Mouse (Mus musculus): ENCODE data around the gene Cox4i2. TPM values are rescaled to one million over a fixed set of nuclear protein-coding genes. Genes with fewer than 3 reads are reported as not detected.

Cox4i2 gene
- total RNA-seq, 1 experiment from 2014 or later, result not detected

DNA sequence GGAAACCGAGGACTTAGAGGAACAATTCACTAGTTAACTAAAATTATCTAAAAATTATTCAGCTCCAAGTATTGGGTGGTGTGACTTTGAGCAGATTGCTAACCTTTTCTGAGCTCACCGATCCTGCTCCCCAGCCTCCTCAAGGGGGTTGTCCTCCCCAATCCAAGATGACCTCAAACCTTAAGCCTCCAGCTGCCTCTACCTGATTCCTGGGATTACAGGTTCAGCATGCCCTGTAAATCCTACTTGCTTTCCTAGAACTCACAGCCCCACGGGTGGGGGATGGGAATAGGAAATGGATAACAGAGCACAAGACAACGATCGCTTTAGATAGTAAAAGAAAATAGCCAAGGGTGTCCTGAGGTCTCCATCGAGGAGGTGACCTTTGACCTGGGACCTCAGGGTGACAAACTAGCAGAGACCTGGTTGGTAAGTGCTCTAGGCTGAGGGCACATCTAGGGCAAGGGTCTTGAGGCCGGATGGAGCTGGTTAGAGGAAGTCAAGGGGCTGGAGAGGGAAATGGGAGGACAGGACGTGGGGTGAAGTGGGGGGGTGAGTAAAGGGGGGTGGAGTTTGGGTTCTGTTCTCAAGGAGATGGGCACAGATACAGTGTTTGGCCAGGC is 24.8 kb upstream of the Cox4i2 start:
- ATAC-seq (replicated peaks in 1 of 2; ENCODE audit: insufficient read depth in 1 of 2, low FRiP score in 2 of 2, low TSS enrichment in 1 of 2, low read depth in 1 of 2, poor library complexity in 2 of 2, severe bottlenecking in 2 of 2), result no peak

GRCm38 (mm10) chr2:152729636-152730020 is 24.3 kb upstream of the Cox4i2 start:
- no peak for ATAC-seq (replicated peaks in 1 of 2; ENCODE audit: insufficient read depth in 1 of 2, low FRiP score in 2 of 2, low TSS enrichment in 1 of 2, low read depth in 1 of 2, poor library complexity in 2 of 2, severe bottlenecking in 2 of 2)

DNA sequence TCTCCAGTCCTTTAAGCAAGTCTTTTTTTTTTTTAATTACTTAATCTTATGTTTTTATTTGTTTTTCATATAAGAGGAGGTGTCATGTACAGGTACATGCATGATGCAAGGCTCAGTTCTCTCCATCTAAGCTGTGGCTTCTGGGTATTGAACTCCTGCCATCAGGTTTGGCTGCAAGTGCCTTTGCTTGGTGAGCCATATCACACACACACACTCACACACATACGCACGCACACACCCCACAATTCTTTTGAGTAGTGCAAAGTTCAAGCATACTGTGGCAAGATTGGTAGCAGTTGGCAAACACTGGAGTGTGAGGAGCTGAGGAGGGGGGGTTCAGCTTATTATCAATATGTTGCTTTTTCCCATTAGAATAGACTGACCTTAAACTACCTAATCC is 20.8 kb upstream of the Cox4i2 start:
- no peak for ATAC-seq (replicated peaks in 1 of 2; ENCODE audit: insufficient read depth in 1 of 2, low FRiP score in 2 of 2, low TSS enrichment in 1 of 2, low read depth in 1 of 2, poor library complexity in 2 of 2, severe bottlenecking in 2 of 2)

GRCm38 (mm10) chr2:152734501-152734900 is 19.5 kb upstream of the Cox4i2 start:
- no peak for ATAC-seq (replicated peaks in 1 of 2; ENCODE audit: insufficient read depth in 1 of 2, low FRiP score in 2 of 2, low TSS enrichment in 1 of 2, low read depth in 1 of 2, poor library complexity in 2 of 2, severe bottlenecking in 2 of 2)

GRCm38 (mm10) chr2:152734984-152735383 is 19.0 kb upstream of the Cox4i2 start:
- ATAC-seq (replicated peaks in 1 of 2; ENCODE audit: insufficient read depth in 1 of 2, low FRiP score in 2 of 2, low TSS enrichment in 1 of 2, low read depth in 1 of 2, poor library complexity in 2 of 2, severe bottlenecking in 2 of 2), result peak; percentile 58 to 61

- peak; percentile 70 to 80 for ATAC-seq (replicated peaks in 1 of 2; ENCODE audit: insufficient read depth in 1 of 2, low FRiP score in 2 of 2, low TSS enrichment in 1 of 2, low read depth in 1 of 2, poor library complexity in 2 of 2, severe bottlenecking in 2 of 2)
Observed at GRCm38 (mm10) chr2:152736090-152736601, 17.8 kb upstream of the Cox4i2 start, which contains the start of gene Id1. Gene Id1 (plus strand): TSS chr2:152736251.

- ATAC-seq (replicated peaks in 1 of 2; ENCODE audit: insufficient read depth in 1 of 2, low FRiP score in 2 of 2, low TSS enrichment in 1 of 2, low read depth in 1 of 2, poor library complexity in 2 of 2, severe bottlenecking in 2 of 2), result no peak
Observed at GRCm38 (mm10) chr2:152736748-152737147, 17.2 kb upstream of the Cox4i2 start.

DNA sequence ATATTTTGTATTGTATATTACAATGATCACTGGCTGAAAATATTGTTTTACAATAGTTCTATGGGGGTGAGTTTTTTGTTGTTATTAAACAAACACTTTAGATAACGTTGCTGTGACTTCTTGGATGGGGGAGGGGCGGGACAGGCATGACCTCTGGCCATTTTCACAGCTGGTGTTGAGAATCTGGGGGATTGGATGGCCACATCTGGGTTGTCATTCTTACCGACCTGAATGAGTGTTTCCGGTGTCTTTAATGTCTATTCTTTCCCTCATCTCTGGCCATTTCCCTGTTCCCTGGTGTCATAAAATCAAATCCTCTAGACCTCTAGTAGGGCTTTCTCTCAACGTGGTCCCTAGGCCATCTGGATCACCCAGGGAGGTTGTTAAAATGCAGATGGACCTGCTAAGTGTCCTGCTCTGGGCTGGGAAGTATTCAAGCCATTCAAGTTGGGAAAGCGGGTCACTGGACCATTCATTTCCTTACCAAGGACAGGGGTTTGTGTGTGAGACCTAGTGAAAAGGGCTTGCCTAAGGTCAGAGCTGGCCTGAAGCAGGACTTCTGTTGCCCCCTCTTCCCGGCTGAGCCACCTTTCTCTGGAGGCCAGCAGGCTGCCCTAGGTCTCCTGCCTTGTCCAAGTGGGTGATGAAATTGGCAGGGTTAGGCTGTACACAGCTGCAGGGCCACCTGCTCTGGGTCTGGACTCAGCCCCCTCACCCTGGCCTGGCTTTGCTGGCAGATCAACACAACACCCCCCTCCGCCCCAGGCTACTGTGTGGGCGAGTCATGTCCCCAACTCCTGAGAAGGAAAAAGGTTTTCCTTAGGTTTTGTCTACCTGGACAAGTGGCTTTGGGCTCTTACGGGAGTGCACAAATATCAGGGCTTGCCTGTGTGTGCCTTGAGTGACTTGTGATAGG is 16.4 kb upstream of the Cox4i2 start:
- no peak for ATAC-seq (replicated peaks in 1 of 2; ENCODE audit: insufficient read depth in 1 of 2, low FRiP score in 2 of 2, low TSS enrichment in 1 of 2, low read depth in 1 of 2, poor library complexity in 2 of 2, severe bottlenecking in 2 of 2)

DNA sequence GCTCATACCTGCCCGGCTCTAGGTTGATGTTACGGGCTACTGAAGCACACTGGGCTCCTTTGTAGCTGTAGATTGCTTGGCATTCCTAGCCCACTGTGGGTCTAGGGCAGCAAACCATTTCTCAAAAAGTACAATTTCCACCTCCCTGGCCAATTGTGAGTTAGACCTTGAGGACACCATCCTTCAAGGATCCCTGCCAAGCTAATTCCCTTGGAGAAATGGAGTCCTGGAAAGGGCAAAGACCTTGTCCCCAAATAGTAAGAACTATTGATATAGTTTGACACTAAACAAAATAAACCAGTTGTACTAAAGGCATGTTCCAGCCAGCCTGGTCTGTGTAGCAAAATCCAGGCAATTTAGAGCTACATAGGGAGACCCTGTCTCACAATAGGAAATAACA is 15.6 kb upstream of the Cox4i2 start:
- ATAC-seq (replicated peaks in 1 of 2; ENCODE audit: insufficient read depth in 1 of 2, low FRiP score in 2 of 2, low TSS enrichment in 1 of 2, low read depth in 1 of 2, poor library complexity in 2 of 2, severe bottlenecking in 2 of 2), result no peak

GRCm38 (mm10) chr2:152739031-152739841 is 14.7 kb upstream of the Cox4i2 start:
- ATAC-seq (replicated peaks in 1 of 2; ENCODE audit: insufficient read depth in 1 of 2, low FRiP score in 2 of 2, low TSS enrichment in 1 of 2, low read depth in 1 of 2, poor library complexity in 2 of 2, severe bottlenecking in 2 of 2), result no peak

GRCm38 (mm10) chr2:152739842-152740260 is 14.1 kb upstream of the Cox4i2 start:
- ATAC-seq (replicated peaks in 1 of 2; ENCODE audit: insufficient read depth in 1 of 2, low FRiP score in 2 of 2, low TSS enrichment in 1 of 2, low read depth in 1 of 2, poor library complexity in 2 of 2, severe bottlenecking in 2 of 2), result no peak

DNA sequence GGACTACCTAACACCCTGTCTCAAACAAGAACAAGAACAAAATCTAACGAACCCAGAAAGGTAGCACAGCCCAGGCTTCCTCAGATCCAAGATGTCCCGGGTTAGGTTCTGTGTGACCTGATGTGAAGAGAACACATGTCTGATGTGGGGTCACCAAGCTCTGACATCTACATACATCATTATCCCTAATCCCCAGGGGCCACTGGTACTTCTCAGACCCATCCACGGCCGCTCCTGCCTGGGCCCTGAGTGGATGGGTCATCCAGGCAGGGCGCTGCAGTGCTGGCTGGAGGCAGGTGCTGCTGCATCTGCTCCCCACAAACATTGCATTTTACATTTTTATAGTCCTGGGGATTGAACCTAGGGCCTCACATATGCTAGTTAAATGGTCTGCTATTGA is 13.5 kb upstream of the Cox4i2 start:
- ATAC-seq (replicated peaks in 1 of 2; ENCODE audit: insufficient read depth in 1 of 2, low FRiP score in 2 of 2, low TSS enrichment in 1 of 2, low read depth in 1 of 2, poor library complexity in 2 of 2, severe bottlenecking in 2 of 2), result no peak

GRCm38 (mm10) chr2:152741153-152742041 is 12.6 kb upstream of the Cox4i2 start:
- ATAC-seq (replicated peaks in 1 of 2; ENCODE audit: insufficient read depth in 1 of 2, low FRiP score in 2 of 2, low TSS enrichment in 1 of 2, low read depth in 1 of 2, poor library complexity in 2 of 2, severe bottlenecking in 2 of 2), result peak; percentile 79 to 80

GRCm38 (mm10) chr2:152742435-152742834 is 11.5 kb upstream of the Cox4i2 start:
- ATAC-seq (replicated peaks in 1 of 2; ENCODE audit: insufficient read depth in 1 of 2, low FRiP score in 2 of 2, low TSS enrichment in 1 of 2, low read depth in 1 of 2, poor library complexity in 2 of 2, severe bottlenecking in 2 of 2), result peak; percentile 30 to 40

DNA sequence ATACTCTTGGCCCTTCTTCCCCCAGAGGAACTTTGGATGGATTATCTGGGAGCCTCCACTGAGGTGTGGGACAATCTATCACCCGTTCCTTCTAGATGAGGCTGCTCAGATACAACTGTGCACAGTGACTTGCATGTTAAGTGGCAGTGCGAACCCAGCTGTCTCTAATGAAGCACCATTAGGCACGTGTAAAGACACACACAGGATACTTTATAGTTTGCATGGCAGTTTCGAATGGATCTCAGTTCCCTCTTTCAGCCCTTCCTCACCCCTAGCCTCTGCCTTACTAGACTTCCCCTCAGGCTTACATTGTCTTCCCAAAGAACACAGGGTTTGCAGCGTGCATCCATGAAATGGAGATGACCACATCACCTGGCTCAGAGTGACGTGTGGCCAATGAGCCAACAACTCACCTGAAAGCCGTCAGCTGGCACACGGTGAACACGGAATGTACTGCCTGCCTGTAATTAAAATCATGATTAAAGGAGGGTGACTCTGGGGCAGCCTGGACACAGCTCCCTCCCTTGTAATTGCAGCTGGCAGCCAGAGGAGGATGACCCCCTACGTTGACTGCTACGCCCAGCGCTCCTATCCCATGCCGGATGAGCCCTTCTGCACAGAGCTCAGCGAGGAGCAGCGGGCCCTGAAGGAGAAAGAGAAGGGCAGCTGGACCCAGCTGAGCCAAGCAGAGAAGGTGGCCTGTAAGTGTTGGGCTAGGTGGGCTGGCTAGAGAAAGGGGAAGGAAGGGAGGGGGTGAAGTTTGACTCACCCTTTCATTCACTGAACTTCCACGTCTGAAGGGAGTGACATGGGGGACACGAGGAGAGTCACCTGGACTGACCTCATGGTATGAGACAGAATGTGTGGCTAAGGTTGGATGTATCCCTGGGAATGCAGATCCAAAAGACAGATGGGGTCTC is 2.8 kb downstream of the Cox4i2 start:
- peak; percentile 20 to 52; a peak in 3 of 4 replicates for ATAC-seq (replicated peaks in 1 of 2; ENCODE audit: insufficient read depth in 1 of 2, low FRiP score in 2 of 2, low TSS enrichment in 1 of 2, low read depth in 1 of 2, poor library complexity in 2 of 2, severe bottlenecking in 2 of 2)

DNA sequence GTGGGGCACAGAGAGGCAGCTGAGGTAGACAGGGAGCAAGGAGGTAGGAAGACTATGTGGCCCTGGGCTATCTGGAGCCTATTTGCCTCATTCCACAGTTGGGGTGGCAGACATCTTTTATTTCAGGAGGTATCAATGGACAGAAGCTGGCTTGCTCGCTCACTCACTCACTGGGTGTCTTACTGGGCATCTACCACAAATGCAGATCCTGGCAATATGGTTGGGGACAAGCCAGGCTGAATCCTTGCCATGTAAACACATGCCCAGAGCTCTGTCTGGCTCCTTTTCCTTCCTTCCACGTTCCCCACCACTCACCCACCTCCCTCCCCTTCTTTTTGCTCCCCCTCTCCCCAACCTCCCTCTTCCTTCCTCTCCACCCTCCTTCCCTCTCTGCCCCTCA is 3.5 kb downstream of the Cox4i2 start:
- ATAC-seq (replicated peaks in 1 of 2; ENCODE audit: insufficient read depth in 1 of 2, low FRiP score in 2 of 2, low TSS enrichment in 1 of 2, low read depth in 1 of 2, poor library complexity in 2 of 2, severe bottlenecking in 2 of 2), result no peak

Data from hematopoietic stem cell, adult 5-6 weeks (primary cell).